In the genomic region with DNA sequence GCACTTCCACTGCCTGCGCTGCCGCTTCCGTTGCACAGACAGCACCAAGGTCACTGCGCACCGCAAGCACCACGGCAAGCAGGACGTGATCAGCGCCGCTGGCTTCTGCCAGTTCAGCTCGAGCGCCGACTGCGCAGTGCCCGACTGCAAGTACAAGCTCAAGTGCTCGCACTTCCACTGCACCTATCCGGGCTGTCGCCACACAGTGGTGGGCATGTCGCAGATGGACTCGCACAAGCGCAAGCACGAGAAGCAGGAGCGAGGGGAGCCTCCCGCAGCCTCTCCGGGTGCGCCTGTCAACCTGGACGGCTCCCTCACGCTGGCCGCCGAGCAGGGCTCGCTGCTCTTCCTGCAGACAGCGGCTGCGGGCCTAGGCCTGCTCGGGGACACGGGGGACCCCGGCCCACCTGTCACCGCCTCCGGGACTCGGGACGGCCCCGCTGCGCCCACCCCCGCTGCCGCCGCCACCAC, we compare ENCODE assay signal across 8 mouse cellular contexts.
DNase-seq lines count a peak whose midpoint lies in the region; ATAC-seq and TF ChIP-seq lines count a peak whose summit lies in the region.

No protein-coding gene starts in this region.

- DNase-seq in kidney, postnatal 10 days: peak; percentile 53
- DNase-seq in kidney, adult 18-20 months: no peak
- peak; percentile 75 for DNase-seq in brain, embryonic 14.5 days (ENCODE audit: low read depth)
- DNase-seq in right cerebral cortex, postnatal 36 days (ENCODE audit: low spot score in 2 of 2): peak; percentile 22 to 25
- DNase-seq in testis, postnatal 10 days (ENCODE audit: low spot score): no peak
- DNase-seq in thymus, postnatal 25 days: no peak

- no peak for TF ChIP-seq CTCF in brain, embryonic 14.5 days (IDR thresholded peaks at IDR 0.05; ENCODE audit: borderline replicate concordance, extremely low read depth, insufficient read depth, insufficient read length)

- H3K27me3 ChIP-seq in hindbrain, embryonic 12.5 days: peaks cover 81% of the 10 kb centered on the region
- peaks cover 78% of the 10 kb centered on the region for H3K27me3 ChIP-seq in liver, embryonic 12.5 days (replicated peaks)

- 4% methylated on average over 40 of the region's 44 CpGs for whole genome bisulfite sequencing in hindbrain, embryonic 12.5 days
- 2% methylated on average over 37 of the region's 44 CpGs for WGBS in liver, embryonic 12.5 days (ENCODE audit: insufficient replicate concordance)

- ATAC-seq in hindbrain, embryonic 12.5 days (ENCODE audit: low FRiP score): 0 out of 2 replicates have a peak, but pooled peaks have one; percentile 26
- ATAC-seq in liver, embryonic 12.5 days: no peak

- H3K4me1 ChIP-seq in hindbrain, embryonic 12.5 days: peaks cover 48% of the 10 kb centered on the region
- H3K4me1 ChIP-seq in liver, embryonic 12.5 days: peaks cover 20% of the 10 kb centered on the region

- H3K9me3 ChIP-seq in hindbrain, embryonic 12.5 days (replicated peaks): no peaks in the 10 kb centered on the region
- H3K9me3 ChIP-seq in liver, embryonic 12.5 days (replicated peaks): no peaks in the 10 kb centered on the region

- peak overlapping the region; percentile 77 for H3K4me2 ChIP-seq in hindbrain, embryonic 12.5 days (replicated peaks)
- H3K4me2 ChIP-seq in liver, embryonic 12.5 days: peak overlapping the region; percentile 63

- no peak for TF ChIP-seq POLR2A in brain, embryonic 14.5 days (IDR thresholded peaks at IDR 0.05; ENCODE audit: borderline replicate concordance, extremely low read depth, insufficient read depth, insufficient read length, poor library complexity, severe bottlenecking)

- H3K9ac ChIP-seq in hindbrain, embryonic 12.5 days: peak overlapping the region; percentile 59
- H3K9ac ChIP-seq in liver, embryonic 12.5 days: no peak overlapping the region

- H3K27ac ChIP-seq in hindbrain, embryonic 12.5 days: no peak overlapping the region
- no peak overlapping the region for H3K27ac ChIP-seq in liver, embryonic 12.5 days

- H3K36me3 ChIP-seq in hindbrain, embryonic 12.5 days: no peaks in the 10 kb centered on the region
- H3K36me3 ChIP-seq in liver, embryonic 12.5 days: no peaks in the 10 kb centered on the region

- peak overlapping the region; percentile 36 for H3K4me3 ChIP-seq in hindbrain, embryonic 12.5 days
- H3K4me3 ChIP-seq in liver, embryonic 12.5 days: peak overlapping the region; percentile 39

Comparison
In these comparisons a context has a peak if more than half of its experiments do, and no peak if none do; other contexts are left out.
1. DNase-seq: peak in kidney, postnatal 10 days (single experiment), brain, embryonic 14.5 days (single experiment) and right cerebral cortex, postnatal 36 days (2 of 2); none in kidney, adult 18-20 months (single experiment), testis, postnatal 10 days (single experiment) and thymus, postnatal 25 days (single experiment).